Mouse (Mus musculus): ENCODE results near the gene Ntrk2.

Gene Ntrk2

DNA sequence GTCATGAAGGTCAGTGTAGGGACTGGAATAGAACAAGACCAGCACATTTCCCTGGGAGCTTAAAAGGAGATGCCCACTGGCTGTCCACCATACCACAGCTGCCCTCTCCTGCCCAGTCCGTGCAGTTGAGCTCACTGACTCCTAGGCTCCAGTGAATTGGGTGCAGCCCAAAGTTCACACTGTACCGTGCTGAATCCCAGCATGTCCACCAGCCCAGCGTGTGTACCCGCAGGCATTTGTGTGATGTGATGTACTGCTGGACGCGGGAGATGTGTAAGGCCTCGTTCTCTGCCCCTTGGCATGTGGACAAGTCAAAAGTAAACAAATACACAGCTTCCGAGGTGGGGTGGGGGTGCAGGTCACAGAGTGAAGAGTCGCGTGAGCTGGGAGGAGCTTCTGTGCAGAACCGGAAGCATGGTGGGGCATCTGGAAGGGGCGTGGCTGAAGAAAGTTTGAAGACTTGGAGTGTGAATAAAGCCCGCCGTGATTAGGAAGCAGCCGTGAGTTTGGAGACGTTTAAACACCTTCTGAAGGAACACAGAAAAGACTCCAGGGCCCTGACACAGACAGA lies 121.4 kb downstream of the Ntrk2 start:
- no peak for DNase-seq

DNA sequence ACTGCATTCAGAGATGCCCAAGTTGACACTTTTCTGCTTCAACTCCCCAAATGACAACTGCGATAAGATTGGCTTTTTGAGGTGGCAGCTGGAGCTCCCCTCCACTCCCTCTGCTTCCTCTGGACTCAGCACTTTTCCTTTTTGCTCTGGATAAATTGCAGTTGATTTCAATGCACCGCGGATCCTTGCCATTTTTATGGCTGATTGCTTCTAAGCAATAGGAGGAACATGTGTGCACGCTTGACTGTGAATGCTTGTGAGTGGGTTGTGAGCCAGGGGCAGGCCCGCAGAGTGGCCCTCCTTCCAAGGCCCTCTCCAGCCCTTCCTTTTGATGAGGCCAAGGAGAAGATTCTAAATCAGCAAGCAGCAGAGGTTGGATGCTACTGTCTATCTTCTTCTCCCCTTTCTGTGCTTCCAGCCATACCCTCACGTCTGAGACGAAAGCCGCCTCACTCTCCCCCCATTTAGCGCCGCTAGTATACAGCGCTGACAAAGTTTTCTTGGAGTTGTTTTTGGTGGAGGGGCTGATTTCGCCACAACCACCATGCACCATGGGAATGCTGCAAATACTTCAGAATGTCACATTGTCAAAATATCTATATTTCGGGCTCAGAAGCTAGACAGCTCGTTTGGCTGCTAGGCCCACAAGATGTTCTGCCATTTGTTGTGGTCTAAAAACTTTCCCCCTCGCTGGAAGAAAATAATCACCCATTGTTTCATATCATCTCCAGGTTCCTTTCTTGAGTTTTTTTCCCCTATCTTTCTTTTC lies 122.5 kb downstream of the Ntrk2 start:
- DNase-seq: no peak

DNA sequence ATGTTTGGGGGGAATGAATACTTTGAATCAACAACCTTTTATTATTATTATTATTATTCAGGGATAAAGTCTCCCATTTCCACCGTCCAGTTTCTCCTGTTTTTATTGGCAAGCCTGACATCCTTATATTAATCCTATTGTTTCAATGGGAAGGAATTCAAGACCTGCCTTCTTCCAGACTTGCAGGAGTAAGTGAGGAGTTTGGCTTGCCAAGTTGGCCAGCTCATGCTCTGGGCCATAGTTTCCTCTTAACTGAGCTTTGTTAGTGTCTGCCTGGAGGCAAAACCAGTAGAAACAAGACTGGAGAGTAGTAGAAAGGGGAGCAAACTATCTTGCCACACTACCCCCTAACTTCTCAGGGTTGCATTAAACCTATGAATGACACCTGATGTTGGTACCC lies 123.8 kb downstream of the Ntrk2 start:
- DNase-seq: no peak

DNA sequence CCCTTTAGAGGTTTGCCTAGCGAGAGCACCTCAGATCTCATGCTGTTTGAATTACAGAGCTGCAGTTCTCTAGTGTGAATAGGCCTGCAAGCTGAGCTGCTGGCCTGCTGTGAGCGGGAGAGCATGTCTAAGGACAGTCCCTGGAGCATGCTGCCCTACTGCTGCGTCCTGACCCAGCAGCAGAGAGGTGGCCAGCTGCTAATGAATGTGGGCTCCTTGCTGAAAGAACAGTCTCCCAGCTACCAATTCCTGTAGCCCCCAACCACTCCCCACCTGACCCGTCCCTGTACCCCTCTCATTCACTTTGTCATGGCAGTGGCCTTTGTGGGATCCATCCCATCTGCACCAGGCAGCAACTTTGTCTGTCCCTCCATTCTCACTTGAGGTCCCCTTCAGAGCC lies 126.8 kb downstream of the Ntrk2 start:
- DNase-seq: no peak

DNA sequence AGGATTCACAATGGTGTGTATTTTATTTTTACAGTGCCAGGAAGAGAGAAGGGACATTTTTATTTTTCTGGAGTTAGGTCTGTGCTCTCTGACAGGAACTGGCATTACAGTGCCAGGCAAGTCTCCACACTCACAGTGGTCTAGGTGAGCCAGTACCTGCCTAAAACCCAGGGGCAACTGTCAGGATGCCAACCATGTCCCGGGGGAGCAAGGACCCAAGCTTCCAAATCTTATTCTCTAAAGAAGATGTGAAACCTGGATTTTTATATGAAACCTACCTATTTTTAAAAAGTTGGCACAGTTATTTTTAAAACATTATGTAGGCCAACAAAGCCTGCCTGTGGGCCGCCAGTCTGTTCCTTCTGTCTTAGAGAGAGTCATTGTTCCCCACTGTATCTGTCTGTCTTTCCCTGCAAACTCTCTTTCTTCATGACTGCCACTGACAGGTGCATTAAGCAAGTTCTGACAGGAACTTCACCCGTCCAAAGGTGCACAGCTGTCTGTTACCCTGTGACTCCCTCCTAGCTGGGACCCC lies 128.3 kb downstream of the Ntrk2 start:
- DNase-seq: no peak

DNA sequence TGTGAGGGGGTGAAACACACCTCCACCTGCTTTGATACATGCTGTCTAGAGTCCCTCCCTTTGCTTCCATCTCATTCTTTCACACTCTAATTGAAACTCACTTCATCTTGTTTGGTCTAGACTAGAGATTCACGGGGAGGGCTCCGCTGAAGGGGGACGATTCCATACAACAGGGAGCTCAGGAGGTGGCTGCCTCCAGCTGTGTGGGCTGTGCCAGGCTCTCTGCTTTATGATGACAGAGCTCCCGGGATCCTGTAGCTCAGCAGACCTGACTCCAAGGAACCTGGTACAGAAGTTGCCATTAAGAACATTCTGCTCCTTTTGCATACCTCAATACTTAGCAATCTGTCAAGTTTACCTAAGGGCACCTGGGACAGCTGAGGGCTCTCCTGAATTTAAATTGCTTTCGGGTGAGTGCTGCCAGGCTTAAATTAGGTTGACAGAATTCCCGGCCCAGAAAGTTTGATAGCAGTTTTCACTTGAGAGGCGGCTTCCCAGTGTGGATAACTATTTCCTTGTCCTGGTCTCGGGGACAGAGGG lies 129.7 kb downstream of the Ntrk2 start:
- DNase-seq: no peak

DNA sequence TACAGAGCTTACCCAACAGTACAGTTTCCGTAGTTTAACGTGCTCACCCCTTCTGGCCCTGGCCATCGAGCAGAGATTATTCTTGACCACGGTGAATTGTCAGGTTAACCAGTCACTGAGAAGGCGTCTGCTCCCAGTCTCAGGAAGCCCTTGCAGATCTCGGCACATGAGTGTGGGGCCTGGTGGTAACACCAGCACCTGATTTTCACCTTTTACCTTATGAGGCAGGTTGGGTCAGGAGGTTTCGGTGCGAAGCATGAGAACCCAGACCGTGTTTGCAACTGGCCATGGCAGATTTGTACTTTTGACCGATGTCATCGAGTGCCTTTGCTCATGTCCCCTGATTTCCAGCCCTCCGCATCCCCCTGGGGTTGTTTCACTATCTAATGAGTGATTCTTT lies 131.5 kb downstream of the Ntrk2 start:
- no peak for DNase-seq

DNA sequence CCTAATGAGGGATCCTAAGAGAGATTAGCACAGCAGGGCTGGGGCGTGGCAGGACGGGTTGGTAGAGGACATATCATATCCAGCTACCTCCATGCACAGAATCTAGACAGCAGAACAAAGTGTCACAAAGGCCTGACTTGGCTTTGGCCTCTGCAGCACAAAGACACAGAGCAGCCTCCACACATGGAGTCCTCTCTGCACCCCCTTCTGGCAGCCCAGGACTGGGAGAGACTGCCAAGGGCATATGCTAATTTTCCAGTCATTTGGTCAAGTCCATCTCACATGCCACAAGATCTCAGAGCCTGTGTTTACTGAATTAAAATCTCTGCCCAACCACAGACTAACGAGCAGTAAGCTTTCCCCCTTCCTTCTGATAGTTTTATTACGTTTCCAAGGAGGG lies 132.1 kb downstream of the Ntrk2 start:
- DNase-seq: no peak

DNA sequence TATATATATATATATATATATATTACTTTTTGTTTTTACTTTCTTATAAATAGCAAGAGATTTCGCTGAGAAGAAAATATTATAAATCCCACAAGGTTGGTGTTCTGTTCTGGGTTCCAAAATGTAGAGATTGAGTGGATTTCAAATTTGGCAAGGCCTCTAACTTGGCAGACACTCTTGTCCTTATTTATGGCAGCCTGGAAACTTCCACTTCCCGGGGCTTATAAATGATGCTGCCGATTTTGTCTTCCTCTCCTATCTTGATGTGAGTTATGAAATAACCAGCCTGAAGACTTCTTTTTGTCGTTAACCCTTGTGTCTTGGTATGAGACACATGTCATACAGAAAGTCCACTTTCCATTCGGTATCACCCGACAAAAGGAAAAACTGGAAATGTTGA lies 133.8 kb downstream of the Ntrk2 start:
- no peak for DNase-seq

DNA sequence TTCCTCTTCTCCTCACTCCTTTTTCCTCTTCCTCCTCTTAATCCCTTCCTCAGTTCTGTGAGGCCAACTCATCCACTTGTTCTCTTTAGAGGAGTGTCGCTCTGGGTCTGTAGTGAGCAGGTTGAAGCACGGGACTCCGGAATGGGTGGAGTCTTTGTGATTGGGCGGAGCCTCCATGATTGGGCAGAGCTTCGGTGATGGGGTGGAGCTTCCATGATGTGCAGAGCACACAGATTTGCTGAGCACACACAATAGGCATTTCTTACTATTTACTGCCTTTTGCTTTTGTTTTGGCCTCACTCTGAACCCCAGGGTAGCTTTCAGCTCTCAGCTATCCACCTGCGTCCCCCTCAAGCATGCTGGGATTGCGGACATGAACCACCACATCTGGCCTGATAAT lies 134.4 kb downstream of the Ntrk2 start:
- DNase-seq: no peak

DNA sequence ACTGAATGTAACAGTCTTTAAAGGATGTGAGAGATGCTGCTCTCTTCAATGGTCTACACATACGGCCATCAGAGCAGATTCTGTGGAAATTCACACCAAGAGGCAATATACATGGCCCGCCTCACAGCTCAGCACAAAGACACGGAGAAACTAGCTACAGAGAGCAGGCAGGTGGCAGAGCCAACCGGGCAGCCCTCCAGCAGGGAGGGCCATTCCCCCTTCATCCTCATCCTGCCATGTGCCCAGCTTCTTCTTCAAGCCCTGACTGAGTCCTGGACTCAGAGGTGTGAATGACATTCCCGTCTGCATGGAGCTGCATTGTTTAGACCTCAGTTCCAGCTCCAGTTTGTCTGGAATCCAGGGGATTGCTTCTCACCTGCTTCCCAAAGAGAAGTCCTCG lies 139.4 kb downstream of the Ntrk2 start:
- DNase-seq: no peak

DNA sequence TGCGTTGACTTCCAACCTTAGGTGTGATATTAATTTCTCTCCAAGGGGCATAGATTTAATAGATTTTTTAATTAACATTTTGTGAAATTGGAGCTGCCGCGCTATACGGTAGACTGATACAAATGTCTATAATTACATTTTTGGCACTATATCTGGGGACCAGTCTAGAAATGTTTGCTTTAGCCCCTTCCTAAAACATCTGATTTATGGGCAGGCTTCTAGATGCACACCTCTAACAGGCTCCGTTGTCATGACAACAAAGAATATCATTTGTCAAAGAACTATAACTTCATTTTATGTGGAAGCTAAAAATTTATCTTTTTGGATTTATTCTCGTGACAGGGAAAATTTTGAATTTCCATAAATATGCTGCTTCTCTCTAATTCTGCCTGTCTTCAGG lies 140.2 kb downstream of the Ntrk2 start:
- no peak for DNase-seq

DNA sequence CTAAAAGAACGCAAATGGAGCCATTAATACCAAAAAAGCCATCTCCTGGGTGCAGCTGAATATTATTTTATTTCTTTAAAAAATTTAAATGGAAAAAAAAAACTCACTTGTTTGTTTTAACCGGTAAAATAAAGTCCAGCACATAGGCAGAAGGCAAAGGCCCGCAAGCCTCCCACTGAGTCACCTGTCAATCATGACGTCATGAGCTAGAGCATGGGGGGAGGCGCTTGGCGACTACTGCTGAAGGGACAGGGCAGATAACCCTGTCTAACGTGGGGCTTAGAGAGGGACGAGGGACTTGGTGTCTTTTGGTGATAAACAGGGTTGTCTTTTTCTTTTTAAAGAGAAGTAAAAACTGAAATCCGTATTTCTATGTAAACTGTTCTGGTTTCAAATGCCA lies 140.7 kb downstream of the Ntrk2 start:
- DNase-seq: no peak

DNA sequence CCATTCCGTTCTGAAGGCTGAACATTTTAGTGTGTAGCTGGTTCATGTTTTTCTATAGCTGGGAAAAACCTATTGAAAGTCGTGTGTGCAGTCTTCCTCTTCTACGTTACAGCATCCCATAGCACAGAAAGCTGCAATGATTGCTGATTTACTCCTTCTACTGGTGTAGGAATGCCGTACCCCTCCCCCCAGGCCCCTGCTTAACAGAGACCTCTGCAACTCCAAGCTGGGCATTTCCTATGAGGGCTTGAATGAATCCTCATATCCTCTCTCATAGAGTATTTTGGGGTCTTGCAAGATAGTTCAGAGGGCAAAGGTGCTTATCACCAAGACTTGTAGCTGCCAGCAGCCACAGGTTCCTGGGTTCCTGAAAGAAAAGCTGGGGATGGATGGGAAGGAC lies 148.0 kb downstream of the Ntrk2 start:
- DNase-seq: no peak

DNA sequence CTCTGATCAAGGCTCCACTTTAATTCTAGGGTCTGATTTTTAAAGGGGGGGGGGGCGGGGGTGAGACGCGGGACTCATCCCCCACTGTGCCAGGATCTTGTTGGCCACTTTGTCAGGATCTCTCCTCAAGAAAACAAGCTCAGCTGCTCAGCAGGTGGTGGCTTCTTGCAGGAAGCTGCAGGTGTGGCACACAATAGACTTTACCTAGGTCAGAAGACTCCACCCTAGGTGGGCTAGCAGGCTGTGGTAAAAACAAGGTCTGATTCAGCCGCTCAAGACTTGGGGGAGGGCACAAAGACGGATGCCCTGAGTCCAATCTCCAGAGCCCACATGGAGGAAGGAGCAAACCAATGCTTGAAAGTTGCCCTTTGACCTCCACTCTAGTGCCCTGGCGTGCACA lies 148.4 kb downstream of the Ntrk2 start:
- no peak for DNase-seq

DNA sequence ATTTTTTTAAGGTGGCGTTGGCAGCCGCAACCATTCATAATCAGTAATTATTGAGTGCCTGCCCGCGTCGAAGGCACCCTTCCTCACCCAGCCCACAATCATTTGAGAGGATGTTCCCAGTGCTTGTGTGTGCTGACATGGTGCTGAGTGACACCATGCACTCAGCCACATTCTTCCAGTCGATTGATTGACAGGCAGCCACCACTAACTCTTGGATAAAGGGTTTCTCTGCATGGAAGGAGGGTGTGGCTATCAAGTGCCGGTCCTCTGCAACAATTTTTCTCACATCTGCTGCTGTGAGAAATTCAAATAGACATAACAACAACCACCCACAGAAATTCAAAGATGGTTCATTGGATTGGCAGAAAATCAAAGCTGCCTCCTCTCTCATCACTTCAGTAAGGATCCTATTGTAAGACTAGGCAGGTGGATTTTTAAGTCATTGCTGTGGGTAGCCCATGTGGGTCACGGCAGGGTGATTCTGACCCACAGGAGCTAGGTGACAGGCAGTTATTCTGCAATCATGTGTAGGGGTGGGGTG lies 148.9 kb downstream of the Ntrk2 start:
- DNase-seq: no peak

DNA sequence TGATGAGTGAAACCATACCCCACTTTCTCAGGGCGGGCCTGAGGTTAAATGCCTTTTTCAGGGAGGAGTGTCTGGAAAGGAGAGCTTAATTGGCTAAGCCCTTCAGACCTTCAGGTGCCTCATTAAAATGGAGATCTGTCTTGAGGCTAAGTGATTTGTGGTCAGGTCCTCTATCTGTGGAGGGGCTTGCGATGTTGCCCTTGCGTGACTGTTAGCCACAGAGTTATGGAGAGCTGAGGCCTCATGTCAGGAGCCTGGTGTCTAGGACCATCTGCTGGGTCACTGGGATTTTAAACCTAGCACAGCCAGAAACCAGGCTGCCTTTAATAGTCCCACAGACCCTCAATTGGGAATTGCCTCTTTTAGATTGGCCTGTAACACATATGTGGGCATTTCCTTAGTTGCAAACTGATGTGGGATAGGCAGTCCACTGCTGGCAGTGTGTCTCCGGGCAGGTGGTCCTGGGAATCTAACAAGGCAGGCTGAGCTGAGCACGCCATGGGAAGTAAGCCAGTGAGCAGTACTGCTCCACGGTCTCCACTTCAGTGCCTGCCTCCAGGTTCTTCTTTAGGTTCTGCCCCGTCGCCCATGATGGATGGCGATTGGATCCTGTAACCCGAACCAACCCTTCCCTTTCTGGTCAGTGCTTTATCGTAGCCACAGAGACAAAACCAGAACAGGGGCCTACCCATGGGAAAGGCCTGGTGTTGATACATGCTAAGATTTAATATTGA lies 152.0 kb downstream of the Ntrk2 start:
- DNase-seq: no peak

DNA sequence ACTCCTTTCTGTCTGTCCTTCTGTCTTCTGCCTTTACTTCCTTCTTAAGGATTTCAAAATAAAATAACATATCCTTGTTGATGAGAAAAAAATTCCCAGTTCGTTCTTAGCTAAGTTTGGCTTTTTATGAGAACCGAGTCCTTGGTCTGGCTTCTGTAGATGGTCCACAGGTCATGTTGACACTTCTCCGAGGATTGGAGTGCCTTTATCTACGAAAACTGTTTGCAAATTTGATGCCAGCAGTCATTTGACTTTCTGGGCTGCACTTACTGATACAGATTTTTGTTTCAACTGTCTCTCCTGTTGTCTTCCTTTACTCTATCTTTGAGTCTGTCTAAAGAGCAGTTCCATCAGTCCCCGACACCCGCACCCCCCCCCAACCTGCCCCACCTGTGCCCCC lies 154.0 kb downstream of the Ntrk2 start:
- DNase-seq: no peak

DNA sequence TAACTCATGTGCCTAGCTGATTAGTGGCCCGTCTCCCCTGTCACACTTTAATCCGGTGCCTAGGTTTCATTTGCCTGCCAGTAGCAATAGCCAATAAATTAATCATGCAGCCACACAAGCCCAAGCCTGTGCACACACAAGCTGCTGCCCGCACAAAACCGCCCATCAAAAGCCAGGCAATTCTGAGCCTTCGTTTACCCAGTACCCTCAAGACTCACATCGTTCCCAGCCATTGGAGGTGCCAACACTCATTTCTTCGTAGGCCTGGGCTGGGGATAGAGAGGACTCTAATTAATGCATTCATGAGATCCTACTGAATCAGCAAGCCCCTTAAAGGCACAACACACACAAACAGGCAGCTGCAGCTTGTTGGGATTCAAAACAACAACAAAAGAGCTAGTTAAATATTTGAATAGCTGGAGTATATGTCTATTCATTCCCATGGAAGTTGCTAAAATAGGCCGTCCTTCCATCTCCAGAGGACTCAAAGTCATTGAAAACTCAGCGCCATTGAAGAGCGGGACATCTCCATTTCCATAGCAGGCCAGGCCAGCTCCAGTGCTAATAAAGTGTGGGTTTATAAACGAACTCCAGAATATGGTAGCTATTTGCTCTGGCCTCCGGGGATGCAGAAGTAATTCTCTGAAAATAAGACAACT lies 158.5 kb downstream of the Ntrk2 start:
- no peak for DNase-seq

DNA sequence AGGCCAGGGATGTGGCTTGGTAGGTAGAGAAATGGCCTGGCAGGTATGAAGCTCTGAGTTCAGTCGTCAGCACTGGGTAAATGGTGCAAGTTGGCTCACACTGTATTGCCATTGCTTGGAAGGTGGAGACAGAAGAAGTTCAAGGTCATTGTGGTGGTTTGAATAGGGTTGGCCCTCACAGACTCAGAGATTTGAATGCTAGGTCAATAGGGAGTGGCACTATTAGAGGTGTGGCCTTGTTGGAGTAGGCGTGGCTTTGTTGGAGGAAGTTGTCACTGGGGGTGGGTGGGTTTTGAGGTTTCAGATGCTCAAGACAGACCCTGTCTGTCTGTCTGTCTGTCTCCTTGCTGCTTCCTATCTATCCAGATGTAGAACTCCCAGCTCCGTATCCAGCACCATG lies 159.5 kb downstream of the Ntrk2 start:
- DNase-seq: no peak

DNA sequence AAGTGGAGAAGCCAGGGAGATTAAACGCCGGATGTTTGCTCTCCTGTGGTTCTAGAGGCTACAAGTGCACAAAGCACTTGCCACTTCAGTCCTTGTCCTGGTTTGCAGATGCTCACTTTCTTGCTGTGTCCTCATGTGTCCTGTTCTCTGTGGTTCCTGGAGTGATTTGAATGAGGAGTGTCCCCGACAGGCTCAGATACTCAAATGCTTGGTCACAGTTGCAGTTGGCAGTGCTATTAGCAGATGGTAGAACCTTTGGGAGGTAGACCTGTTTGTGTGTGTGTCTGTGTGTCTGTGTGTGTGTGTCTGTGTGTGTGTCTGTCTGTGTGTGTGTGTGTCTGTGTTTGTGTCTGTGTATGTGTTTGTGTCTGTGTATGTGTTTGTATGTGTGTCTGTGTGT lies 160.1 kb downstream of the Ntrk2 start:
- no peak for DNase-seq

DNA sequence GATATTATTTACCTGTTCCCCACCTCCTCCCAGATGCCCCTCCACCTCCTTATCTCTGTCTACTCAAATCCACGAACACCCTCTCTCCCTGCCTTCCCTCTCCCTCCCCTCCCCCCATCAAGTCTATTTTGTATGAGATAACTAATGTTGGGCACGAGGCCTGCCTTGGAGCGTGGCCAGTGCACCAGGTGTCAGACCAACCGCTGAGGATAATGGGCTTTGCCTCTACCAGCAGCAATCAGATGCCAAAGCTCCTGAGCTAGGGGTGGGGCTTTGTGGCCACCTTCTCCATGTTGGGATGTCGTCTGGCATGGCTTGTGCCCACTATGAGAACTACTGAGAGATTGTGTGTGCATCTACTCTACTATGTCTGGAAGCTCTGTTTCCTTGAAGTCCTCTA lies 161.8 kb downstream of the Ntrk2 start:
- DNase-seq: no peak

DNA sequence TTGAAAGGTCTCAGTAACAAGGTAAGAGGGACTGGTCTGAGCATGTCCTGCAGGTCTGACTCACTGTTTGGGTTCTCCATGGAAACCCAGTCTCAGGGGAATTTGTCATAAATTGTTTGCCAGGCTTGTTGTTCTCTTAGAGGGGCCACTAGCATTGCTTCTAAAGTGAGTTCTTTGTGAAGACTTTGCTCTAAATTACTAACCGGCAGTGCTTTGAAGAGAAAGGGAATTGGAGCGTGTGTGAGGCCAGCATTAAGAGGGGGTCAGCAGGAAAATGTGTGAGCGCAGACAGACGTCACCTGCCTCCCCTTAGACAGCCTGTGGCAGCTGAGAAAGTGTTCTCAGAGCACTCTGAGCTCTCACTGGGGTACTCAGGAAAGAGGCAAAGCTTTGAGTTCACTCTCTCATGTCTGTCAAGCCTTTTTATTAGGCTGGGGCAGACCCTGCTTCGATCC lies 165.1 kb downstream of the Ntrk2 start:
- DNase-seq: no peak

Measured in right cerebral cortex, postnatal 25 days (tissue).